Mouse (Mus musculus): ENCODE results near the gene Slc35f6.

GRCm38 (mm10) chr5:30700361-30701000 lies 52.7 kb downstream of the Slc35f6 start:
- TF ChIP-seq CTCF (IDR thresholded peaks at IDR 0.05; ENCODE audit: extremely low read depth, insufficient read depth, low read length) (no peak), POLR2A (IDR thresholded peaks at IDR 0.05; ENCODE audit: extremely low read depth, insufficient read depth, low read length) (no peak)

Data from cortical plate, adult 2 months (tissue).